Mouse (Mus musculus) kidney, embryonic 14.5 days (tissue): ENCODE results near the gene Anapc5. TPM values are rescaled to one million over a fixed set of nuclear protein-coding genes. Genes with fewer than 3 reads are reported as not detected.

Experiments used
- ATAC-seq: fragments of 200-750 bp; cut with Nextera tagmentation; 2 replicates; pipeline ENCODE4 v1.8.0; 2017; ENCODE audit warnings: moderate number of reproducible peaks, mild to moderate bottlenecking, moderate TSS enrichment, moderate library complexity; ENCODE audit not compliant: low FRiP score, low TSS enrichment
- H3K27ac ChIP-seq: fragments of 300-500 bp; sonication (generic); 2 replicates; pipeline ENCODE4 v1.5.1; 2014; ENCODE audit warnings: low read depth, mild to moderate bottlenecking, low read length, moderate library complexity, mixed read lengths
- H3K27me3 ChIP-seq: fragments of 300-500 bp; sonication (generic); 2 replicates; pipeline ENCODE4 v1.6.1; 2014; ENCODE audit warnings: mild to moderate bottlenecking, low read length; ENCODE audit not compliant: control insufficient read depth, insufficient read depth
- H3K36me3 ChIP-seq: fragments of 300-500 bp; sonication (generic); 2 replicates; pipeline ENCODE4 v1.6.1; 2014; ENCODE audit warnings: low read length, mixed read lengths; ENCODE audit not compliant: control insufficient read depth, insufficient read depth
- H3K4me1 ChIP-seq: fragments of 300-500 bp; sonication (generic); 2 replicates; pipeline ENCODE4 v1.6.1; 2014; ENCODE audit warnings: low read length, mixed read lengths; ENCODE audit not compliant: control insufficient read depth, insufficient read depth
- H3K4me2 ChIP-seq: fragments of 300-500 bp; sonication (generic); replicated peaks from 2 replicates; pipeline ENCODE4 v1.6.1; 2014; ENCODE audit warnings: low read depth, mild to moderate bottlenecking, low read length
- H3K4me3 ChIP-seq: fragments of 300-500 bp; sonication (generic); 2 replicates; pipeline ENCODE4 v1.5.1; 2014; ENCODE audit warnings: mild to moderate bottlenecking, low read length
- H3K9ac ChIP-seq: fragments of 300-500 bp; sonication (generic); 2 replicates; pipeline ENCODE4 v1.6.1; 2014; ENCODE audit warnings: low read depth, mild to moderate bottlenecking, low read length, moderate library complexity
- H3K9me3 ChIP-seq: fragments of 300-500 bp; sonication (generic); 2 replicates; pipeline ENCODE4 v1.6.1; 2016; ENCODE audit warnings: low read length; ENCODE audit not compliant: control insufficient read depth
- WGBS: fragments of 180-500 bp; shearing (Covaris S2); extraction: QIAGEN DNeasy Blood & Tissue Kit; methylation state at CpG from one replicate; pipeline ENCODE4 v1.1.7; 2014; 5-methylcytosine and 5-hydroxymethylcytosine counted together
- polyA plus RNA-seq: library from polyadenylated mRNA; unstranded; fragments of >200 nt; fragmentation: Nextera tagmentation; extraction: Ambion mirVana; gene quantifications from 2 replicates; pipeline ENCODE4 v1.2.1, GENCODE M21; 2014

The Anapc5 gene
- polyA plus RNA-seq: 335 and 457 TPM in 2 replicates

DNA sequence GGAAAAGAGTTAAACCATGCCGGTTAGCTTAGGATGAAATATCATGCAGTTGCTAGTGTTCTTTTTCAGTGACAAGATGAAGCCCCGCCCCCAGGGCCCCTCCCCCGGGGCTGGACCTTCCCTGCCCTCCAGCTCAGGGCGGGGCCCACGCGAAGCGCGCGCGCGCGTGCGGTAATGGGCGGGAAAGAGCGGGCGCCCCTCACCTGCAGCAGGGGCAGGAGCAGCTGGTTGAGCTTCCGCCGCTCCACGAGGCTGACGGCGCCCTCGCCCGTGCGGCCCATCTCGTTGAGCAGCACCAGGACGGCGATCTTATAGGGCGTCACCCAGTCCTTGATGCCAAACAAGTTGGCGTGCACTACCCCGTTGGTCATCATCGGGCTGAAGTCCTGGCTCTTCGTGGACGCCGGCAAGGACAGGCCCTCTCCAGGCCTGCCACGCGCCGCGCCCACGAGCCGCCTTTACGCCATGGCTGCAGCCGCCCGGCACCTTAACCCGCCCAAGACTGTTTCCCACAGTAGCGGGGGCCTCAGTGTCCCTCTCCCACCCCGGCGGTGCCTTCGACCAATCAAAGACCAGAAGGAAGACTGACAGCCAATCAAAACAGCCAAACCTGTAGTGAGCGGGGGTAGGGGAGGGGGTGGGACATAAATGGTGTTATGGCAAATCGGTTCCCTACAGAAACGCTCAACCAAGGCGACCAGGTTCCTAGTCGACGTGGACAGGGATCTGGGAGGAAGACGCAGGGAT lies at the start of gene Anapc5:
Gene Anapc5 (minus strand): TSS at position 563 of the 747 bp plus-strand sequence.
- Histone ChIP-seq H3K9ac (peak within 1 kb of the TSS; percentile 71), H3K4me1 (peaks cover 9% of the 10 kb centered on the region; the same call in 1 of the 2 replicates), H3K36me3 (peaks cover 33% of the 10 kb centered on the region), H3K9me3 (no peaks in the 10 kb centered on the region), H3K27ac (peak within 1 kb of the TSS; percentile 88), H3K4me2 (peak within 1 kb of the TSS; percentile 40), H3K27me3 (no peaks in the 10 kb centered on the region), H3K4me3 (peak within 1 kb of the TSS; percentile 50)
- under 1% methylated on average over 55 of the region's 55 CpGs for whole genome bisulfite sequencing
- ATAC-seq: peak; percentile 99

- no peaks in the 10 kb centered on the region for H3K27me3 ChIP-seq
- H3K4me2 ChIP-seq: no peak overlapping the region
- H3K9me3 ChIP-seq: no peaks in the 10 kb centered on the region
- 96% methylated on average over 2 of the region's 2 CpGs for WGBS
- peaks cover 55% of the 10 kb centered on the region for H3K36me3 ChIP-seq
- no peak overlapping the region for H3K4me3 ChIP-seq
- no peak overlapping the region for H3K9ac ChIP-seq
- no peak overlapping the region for H3K27ac ChIP-seq
- no peaks in the 10 kb centered on the region for H3K4me1 ChIP-seq
- no peak for ATAC-seq
Measured at GRCm38 (mm10) chr5:122863053-122863452, 41.9 kb upstream of the Anapc5 start.

DNA sequence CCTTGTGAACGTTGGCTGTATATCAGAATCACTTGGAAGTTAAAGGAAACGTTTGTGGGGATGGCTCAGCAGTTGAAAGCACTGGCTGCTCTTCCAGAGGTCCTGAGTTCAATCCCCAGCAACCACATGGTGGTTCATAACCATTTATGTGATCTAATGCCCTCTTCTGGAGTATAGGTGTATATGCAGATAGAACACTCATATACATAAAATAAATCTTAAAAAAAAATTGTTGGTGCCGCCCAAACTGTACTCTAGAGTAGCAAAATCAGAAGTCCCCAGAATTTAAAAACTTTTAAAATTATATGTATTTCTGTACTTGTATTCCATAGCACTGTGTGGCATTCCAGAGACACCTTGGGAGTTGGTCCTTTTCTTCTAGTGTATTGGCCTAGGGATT lies 34.7 kb upstream of the Anapc5 start:
- 66% methylated on average over 3 of the region's 3 CpGs for WGBS
- Histone ChIP-seq H3K27ac (no peak overlapping the region), H3K9me3 (no peaks in the 10 kb centered on the region), H3K9ac (no peak overlapping the region), H3K27me3 (no peaks in the 10 kb centered on the region), H3K4me2 (no peak overlapping the region), H3K4me3 (no peak overlapping the region), H3K36me3 (no peaks in the 10 kb centered on the region), H3K4me1 (peaks cover 12% of the 10 kb centered on the region)
- ATAC-seq: no peak

DNA sequence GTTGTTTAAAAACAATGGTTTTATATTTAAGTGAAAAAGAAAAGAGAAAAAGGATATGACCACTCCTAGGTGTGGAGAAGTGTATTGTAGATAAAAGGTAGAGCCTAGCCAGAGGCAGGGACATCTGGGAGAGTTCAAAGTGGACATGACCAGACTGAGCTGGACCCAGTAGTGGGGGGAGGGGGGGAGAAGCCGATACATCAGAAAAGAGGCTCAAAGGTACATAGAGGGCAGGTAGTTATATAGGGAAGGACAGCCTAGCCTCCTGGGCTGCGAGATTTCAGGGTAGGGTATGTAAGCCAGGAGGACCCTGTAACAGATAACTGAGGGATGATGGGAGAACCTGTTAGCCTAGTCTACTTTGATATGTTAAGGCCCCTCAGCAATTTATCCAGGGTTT lies 31.5 kb upstream of the Anapc5 start:
- WGBS: 78% methylated on average over 2 of the region's 2 CpGs

DNA sequence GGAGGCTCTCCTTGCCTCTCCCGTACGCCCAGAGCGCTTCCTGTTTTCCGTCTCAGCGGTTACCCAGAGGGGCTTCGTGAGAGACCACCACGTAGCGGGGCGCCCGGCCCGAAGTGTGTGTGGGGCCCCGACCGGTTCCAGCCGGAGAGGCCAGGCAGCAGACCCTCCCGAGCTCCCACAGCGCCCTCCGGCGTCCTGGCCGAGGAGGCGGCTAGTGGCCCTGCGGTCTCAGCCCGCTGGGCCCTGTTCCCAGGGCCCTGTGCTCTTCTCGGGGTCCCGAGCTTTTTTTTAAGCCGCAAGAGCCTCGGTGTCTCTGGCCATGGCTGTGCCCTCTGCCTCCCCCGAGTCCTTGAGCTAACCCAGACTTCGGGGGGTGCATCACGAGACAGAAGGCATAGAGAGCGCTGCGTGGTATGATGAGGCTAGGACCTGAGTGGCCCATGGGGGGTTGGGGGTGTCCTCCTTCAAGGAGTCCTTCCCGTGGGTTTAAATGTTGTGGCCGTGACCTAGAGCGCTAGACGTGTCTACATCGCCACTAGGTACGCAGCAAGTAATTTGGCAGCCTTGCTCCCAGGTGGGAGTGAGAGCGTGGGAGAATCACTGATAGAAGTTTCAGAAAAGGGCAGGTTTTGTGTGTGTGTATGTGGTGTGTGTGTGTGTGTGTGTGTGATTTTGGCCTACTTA lies 29.3 kb upstream of the Anapc5 start:
- Histone ChIP-seq H3K9me3 (no peaks in the 10 kb centered on the region), H3K4me2 (peak overlapping the region; percentile 86), H3K9ac (peak overlapping the region; percentile 73), H3K4me3 (peak overlapping the region; percentile 58), H3K27ac (peak overlapping the region; percentile 80), H3K4me1 (peaks cover 12% of the 10 kb centered on the region), H3K27me3 (no peaks in the 10 kb centered on the region), H3K36me3 (no peaks in the 10 kb centered on the region)
- ATAC-seq: peak; percentile 86
- under 1% methylated on average over 38 of the region's 38 CpGs for WGBS

More for the DNA sequence above, 31.5 kb upstream of the Anapc5 start:
- H3K4me1 ChIP-seq: peaks cover 12% of the 10 kb centered on the region
- no peak for ATAC-seq
- no peak overlapping the region for H3K4me3 ChIP-seq
- no peaks in the 10 kb centered on the region for H3K27me3 ChIP-seq
- H3K9me3 ChIP-seq: no peaks in the 10 kb centered on the region
- H3K9ac ChIP-seq: no peak overlapping the region
- no peak overlapping the region for H3K27ac ChIP-seq
- no peak overlapping the region for H3K4me2 ChIP-seq
- no peaks in the 10 kb centered on the region for H3K36me3 ChIP-seq

DNA sequence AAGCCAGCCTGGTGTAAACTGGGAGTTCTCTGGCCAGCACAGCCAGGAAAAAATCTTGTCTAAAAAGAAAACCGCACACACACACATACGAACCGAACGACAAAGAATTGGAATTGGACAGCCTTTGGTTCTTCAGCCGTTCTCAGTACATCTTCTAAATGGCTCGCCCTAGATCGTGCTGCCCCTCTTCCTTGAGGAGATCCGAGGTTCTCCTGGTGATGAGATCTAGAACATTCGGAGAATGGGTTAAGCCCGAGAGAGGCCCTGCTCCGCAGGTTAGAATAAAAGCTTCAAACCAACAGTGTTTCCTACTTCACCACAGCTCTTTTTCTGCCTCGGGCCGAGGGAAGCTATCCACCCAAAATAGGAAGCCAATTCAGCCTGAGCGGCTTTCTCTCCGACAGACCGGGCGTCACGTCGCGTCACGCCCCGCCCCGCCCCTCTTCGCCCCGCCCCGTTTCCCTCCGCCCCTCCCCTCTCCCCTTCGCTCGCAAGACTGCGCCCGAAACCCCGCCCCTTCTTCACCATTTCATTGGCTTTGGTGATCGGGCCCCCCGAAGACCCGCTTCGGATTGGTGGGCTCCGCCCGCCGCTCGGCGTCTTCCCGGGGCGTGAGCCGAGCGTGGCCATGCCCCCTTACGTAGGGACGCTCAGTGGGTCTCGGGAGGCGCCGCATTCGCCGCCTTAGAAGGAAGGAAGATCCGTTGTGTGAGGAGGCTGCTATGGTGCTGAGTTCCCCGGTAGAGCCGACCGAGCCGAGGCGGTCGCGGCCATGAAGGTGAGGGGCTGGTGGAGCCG lies 28.6 kb upstream of the Anapc5 start, which contains the start of gene Rnf34:
Gene Rnf34 (plus strand): TSS at position 528 of the 798 bp plus-strand sequence.
- H3K4me1 ChIP-seq: peaks cover 12% of the 10 kb centered on the region
- H3K27ac ChIP-seq: peak within 1 kb of the TSS; percentile 80
- peak within 1 kb of the TSS; percentile 73 for H3K9ac ChIP-seq
- H3K36me3 ChIP-seq: no peaks in the 10 kb centered on the region
- ATAC-seq: peak; percentile 99
- H3K4me2 ChIP-seq: peak within 1 kb of the TSS; percentile 86
- 1% methylated on average over 59 of the region's 61 CpGs for WGBS
- peak within 1 kb of the TSS; percentile 58 for H3K4me3 ChIP-seq
- H3K27me3 ChIP-seq: no peaks in the 10 kb centered on the region
- no peaks in the 10 kb centered on the region for H3K9me3 ChIP-seq

GRCm38 (mm10) chr5:122843799-122844198 lies 22.7 kb upstream of the Anapc5 start:
- H3K4me3 ChIP-seq: no peak overlapping the region
- no peaks in the 10 kb centered on the region for H3K9me3 ChIP-seq
- no peak overlapping the region for H3K4me2 ChIP-seq
- 82% methylated on average over 5 of the region's 5 CpGs for WGBS
- H3K27me3 ChIP-seq: no peaks in the 10 kb centered on the region
- no peaks in the 10 kb centered on the region for H3K36me3 ChIP-seq
- no peaks in the 10 kb centered on the region for H3K4me1 ChIP-seq
- H3K27ac ChIP-seq: no peak overlapping the region
- H3K9ac ChIP-seq: no peak overlapping the region
- ATAC-seq: no peak

DNA sequence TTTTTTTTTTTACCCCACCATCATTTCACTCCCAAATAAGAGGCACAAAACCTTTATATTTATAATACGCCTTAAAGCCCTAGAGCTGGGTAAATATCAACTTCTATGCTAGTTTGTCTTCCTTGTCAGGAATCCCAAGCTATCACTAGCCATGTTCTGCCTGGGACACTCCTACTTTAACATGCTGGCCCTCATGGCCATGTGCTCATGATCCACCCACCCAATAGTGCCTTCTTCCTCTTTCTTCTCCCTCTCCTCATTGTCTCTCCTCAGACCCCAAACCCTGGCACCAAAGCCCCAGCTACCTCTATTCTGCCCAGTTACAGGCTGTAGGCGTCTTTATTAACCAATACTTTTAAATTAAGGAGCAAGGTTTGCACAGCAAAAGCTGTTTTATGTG lies 20.0 kb upstream of the Anapc5 start:
- no peak for ATAC-seq
- no peaks in the 10 kb centered on the region for H3K4me1 ChIP-seq
- no peaks in the 10 kb centered on the region for H3K36me3 ChIP-seq
- no peak overlapping the region for H3K9ac ChIP-seq
- no peaks in the 10 kb centered on the region for H3K27me3 ChIP-seq
- no peaks in the 10 kb centered on the region for H3K9me3 ChIP-seq
- no peak overlapping the region for H3K4me2 ChIP-seq
- no peak overlapping the region for H3K4me3 ChIP-seq
- 83% methylated on average over 2 of the region's 2 CpGs for WGBS
- H3K27ac ChIP-seq: no peak overlapping the region
